Mouse (Mus musculus): ENCODE data around the gene Gcnt4. TPM values are rescaled to one million over a fixed set of nuclear protein-coding genes. Genes with fewer than 3 reads are reported as not detected.
"Not testable (repeated sequence)": the region's sequence is repeated elsewhere in the genome, so short reads cannot be mapped to it uniquely, and the experiment has no call there.

Gene Gcnt4
- polyA plus RNA-seq, 1 experiment: 1.9 TPM

DNA sequence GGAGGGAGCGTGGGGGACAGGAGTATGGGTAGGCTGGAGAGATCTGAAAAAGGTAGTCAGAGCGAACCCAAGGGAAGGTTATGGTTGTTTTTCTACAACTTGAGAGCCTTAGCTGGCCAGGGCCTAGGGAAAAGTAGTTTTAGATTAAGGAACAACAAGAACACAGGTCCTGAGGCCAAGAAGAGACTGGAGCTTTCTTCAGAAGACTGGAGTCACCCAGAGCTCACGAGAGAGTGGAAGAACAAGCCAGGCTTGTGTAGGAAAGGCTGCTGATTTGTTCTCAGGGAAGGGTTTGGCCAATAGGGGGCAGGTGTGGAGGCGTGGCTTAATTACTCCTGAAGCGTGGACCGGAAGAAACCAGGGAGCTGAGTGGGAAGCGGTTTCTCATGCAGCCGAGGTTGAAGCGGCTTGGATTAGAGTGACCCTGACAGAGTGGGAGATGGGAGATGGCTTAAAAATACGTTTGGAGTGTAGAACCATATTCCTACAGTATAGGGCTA, 12.6 kb downstream of the Gcnt4 start:
- H3K27me3 ChIP-seq (ENCODE audit: control insufficient read depth, insufficient read depth, low read length): no peaks in the 10 kb centered on the region
- no peak overlapping the region for H3K4me3 ChIP-seq (replicated peaks; ENCODE audit: insufficient read depth, low read depth, low read length)
- H3K4me1 ChIP-seq (ENCODE audit: control insufficient read depth, insufficient read depth, low read length): no peaks in the 10 kb centered on the region
- no peak for TF ChIP-seq CTCF (IDR thresholded peaks at IDR 0.05; ENCODE audit: borderline replicate concordance, insufficient read depth, low read depth, low read length)
- no peak for TF ChIP-seq POLR2A (IDR thresholded peaks at IDR 0.05; ENCODE audit: borderline replicate concordance, insufficient read depth, low read length)
- H3K27ac ChIP-seq (ENCODE audit: insufficient read depth, low read length): no peak overlapping the region
- DNase-seq: no peak
- WGBS: 76% methylated on average over 10 of the region's 10 CpGs

DNA sequence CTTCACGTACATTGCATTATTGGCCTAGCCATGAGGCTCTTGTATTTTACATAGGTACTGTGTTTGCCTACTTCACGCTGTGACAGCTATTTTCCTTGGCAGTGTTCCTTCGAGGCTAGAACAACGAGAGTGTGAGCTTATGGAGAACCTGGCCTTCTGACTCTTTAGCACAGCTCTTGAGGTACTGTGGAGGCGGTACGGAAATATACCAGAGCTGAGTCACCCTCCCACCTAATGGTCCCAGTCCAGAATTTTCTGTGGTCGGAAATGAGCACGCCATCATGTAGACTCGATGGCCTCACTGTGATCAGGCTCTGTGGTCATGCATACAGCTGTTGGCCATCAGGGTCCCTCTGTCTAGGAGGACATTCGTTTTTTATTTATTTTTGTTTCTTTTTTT, 15.2 kb downstream of the Gcnt4 start:
- 69% methylated on average over 10 of the region's 10 CpGs for WGBS
- DNase-seq: no peak

GRCm38 (mm10) chr13:96941481-96941880, 17.0 kb downstream of the Gcnt4 start:
- H3K27me3 ChIP-seq (ENCODE audit: control insufficient read depth, insufficient read depth, low read length); DNase-seq; H3K4me3 ChIP-seq (replicated peaks; ENCODE audit: insufficient read depth, low read depth, low read length); H3K27ac ChIP-seq (ENCODE audit: insufficient read depth, low read length); H3K4me1 ChIP-seq (ENCODE audit: control insufficient read depth, insufficient read depth, low read length): not testable (repeated sequence)
- 91% methylated on average over 11 of the region's 11 CpGs for WGBS

More for the DNA sequence above, 15.2 kb downstream of the Gcnt4 start:
- H3K27me3 ChIP-seq (ENCODE audit: control insufficient read depth, insufficient read depth, low read length): no peaks in the 10 kb centered on the region
- no peak overlapping the region for H3K4me3 ChIP-seq (replicated peaks; ENCODE audit: insufficient read depth, low read depth, low read length)
- no peaks in the 10 kb centered on the region for H3K4me1 ChIP-seq (ENCODE audit: control insufficient read depth, insufficient read depth, low read length)
- no peak overlapping the region for H3K27ac ChIP-seq (ENCODE audit: insufficient read depth, low read length)
- TF ChIP-seq POLR2A (IDR thresholded peaks at IDR 0.05; ENCODE audit: borderline replicate concordance, insufficient read depth, low read length): no peak
- TF ChIP-seq CTCF (IDR thresholded peaks at IDR 0.05; ENCODE audit: borderline replicate concordance, insufficient read depth, low read depth, low read length): no peak

DNA sequence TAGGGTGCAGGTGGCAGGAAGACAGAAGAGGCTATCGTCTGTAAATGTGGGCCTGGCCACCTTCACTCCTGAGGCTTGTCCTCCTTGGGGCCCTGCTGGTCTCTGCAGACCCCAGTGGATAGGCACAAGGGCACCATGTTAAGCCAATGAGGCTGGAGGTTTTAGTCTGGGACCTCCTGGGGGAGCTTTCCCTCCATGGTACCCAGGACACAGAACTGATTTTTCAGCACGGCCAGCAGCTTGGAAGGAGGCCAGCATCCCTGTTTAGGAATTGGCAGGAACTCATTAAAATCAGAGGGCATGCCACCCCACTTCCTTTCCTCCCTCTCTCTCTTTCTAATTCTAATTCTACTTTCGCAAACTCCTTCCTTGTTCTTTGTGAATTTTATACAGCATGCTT, 19.1 kb downstream of the Gcnt4 start:
- H3K27ac ChIP-seq (ENCODE audit: insufficient read depth, low read length): no peak overlapping the region
- H3K4me3 ChIP-seq (replicated peaks; ENCODE audit: insufficient read depth, low read depth, low read length): no peak overlapping the region
- no peaks in the 10 kb centered on the region for H3K27me3 ChIP-seq (ENCODE audit: control insufficient read depth, insufficient read depth, low read length)
- 17% methylated on average over 3 of the region's 3 CpGs for WGBS
- TF ChIP-seq CTCF (IDR thresholded peaks at IDR 0.05; ENCODE audit: borderline replicate concordance, insufficient read depth, low read depth, low read length) (no peak), POLR2A (IDR thresholded peaks at IDR 0.05; ENCODE audit: borderline replicate concordance, insufficient read depth, low read length) (no peak)
- DNase-seq: peak; percentile 22 to 23
- H3K4me1 ChIP-seq (ENCODE audit: control insufficient read depth, insufficient read depth, low read length): no peaks in the 10 kb centered on the region

DNA sequence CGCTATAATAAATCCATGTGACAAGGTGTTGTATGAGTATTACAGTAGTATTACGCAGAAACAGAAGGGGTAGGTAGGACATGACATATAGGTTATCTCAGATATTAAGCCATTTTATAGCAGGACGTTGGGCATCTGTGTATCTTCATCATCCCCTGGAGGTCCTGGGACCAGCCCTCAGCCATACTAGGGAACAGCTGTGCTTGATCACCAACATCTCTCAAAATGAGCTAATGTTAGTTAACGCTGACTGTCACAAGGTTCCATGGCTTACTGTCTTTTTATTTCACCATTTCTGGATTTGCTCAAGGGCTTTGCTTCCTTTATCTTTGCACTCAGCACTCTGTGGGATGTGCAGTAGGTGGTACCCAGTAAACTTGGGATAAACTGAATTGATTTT, 21.3 kb downstream of the Gcnt4 start:
- 94% methylated on average over 4 of the region's 4 CpGs for WGBS
- Histone ChIP-seq H3K27me3 (ENCODE audit: control insufficient read depth, insufficient read depth, low read length) (no peaks in the 10 kb centered on the region), H3K4me3 (replicated peaks; ENCODE audit: insufficient read depth, low read depth, low read length) (no peak overlapping the region), H3K27ac (ENCODE audit: insufficient read depth, low read length) (no peak overlapping the region), H3K4me1 (ENCODE audit: control insufficient read depth, insufficient read depth, low read length) (no peaks in the 10 kb centered on the region)
- no peak for DNase-seq
- no peak for TF ChIP-seq POLR2A (IDR thresholded peaks at IDR 0.05; ENCODE audit: borderline replicate concordance, insufficient read depth, low read length)
- no peak for TF ChIP-seq CTCF (IDR thresholded peaks at IDR 0.05; ENCODE audit: borderline replicate concordance, insufficient read depth, low read depth, low read length)

- no peaks in the 10 kb centered on the region for H3K27me3 ChIP-seq (ENCODE audit: control insufficient read depth, insufficient read depth, low read length)
- H3K4me1 ChIP-seq (ENCODE audit: control insufficient read depth, insufficient read depth, low read length): no peaks in the 10 kb centered on the region
- 89% methylated on average over 7 of the region's 7 CpGs for WGBS
- no peak overlapping the region for H3K27ac ChIP-seq (ENCODE audit: insufficient read depth, low read length)
- H3K4me3 ChIP-seq (replicated peaks; ENCODE audit: insufficient read depth, low read depth, low read length): no peak overlapping the region
- no peak for DNase-seq
- TF ChIP-seq CTCF (IDR thresholded peaks at IDR 0.05; ENCODE audit: borderline replicate concordance, insufficient read depth, low read depth, low read length) (no peak), POLR2A (IDR thresholded peaks at IDR 0.05; ENCODE audit: borderline replicate concordance, insufficient read depth, low read length) (no peak)
These were observed 23.2 kb downstream of the Gcnt4 start for GRCm38 (mm10) chr13:96947722-96948121.

GRCm38 (mm10) chr13:96951880-96952279, 27.4 kb downstream of the Gcnt4 start:
- WGBS: 36% methylated on average over 2 of the region's 2 CpGs

GRCm38 (mm10) chr13:96956466-96956865, 32.0 kb downstream of the Gcnt4 start:
- no peak overlapping the region for H3K27ac ChIP-seq (ENCODE audit: insufficient read depth, low read length)
- H3K4me1 ChIP-seq (ENCODE audit: control insufficient read depth, insufficient read depth, low read length): no peaks in the 10 kb centered on the region
- no peak for TF ChIP-seq POLR2A (IDR thresholded peaks at IDR 0.05; ENCODE audit: borderline replicate concordance, insufficient read depth, low read length)
- no peak for TF ChIP-seq CTCF (IDR thresholded peaks at IDR 0.05; ENCODE audit: borderline replicate concordance, insufficient read depth, low read depth, low read length)
- no peak for DNase-seq
- no peak overlapping the region for H3K4me3 ChIP-seq (replicated peaks; ENCODE audit: insufficient read depth, low read depth, low read length)
- no peaks in the 10 kb centered on the region for H3K27me3 ChIP-seq (ENCODE audit: control insufficient read depth, insufficient read depth, low read length)
- WGBS: 91% methylated on average over 6 of the region's 6 CpGs

More at GRCm38 (mm10) chr13:96951880-96952279, 27.4 kb downstream of the Gcnt4 start:
- TF ChIP-seq POLR2A (IDR thresholded peaks at IDR 0.05; ENCODE audit: borderline replicate concordance, insufficient read depth, low read length) (no peak), CTCF (IDR thresholded peaks at IDR 0.05; ENCODE audit: borderline replicate concordance, insufficient read depth, low read depth, low read length) (no peak)
- Histone ChIP-seq H3K27me3 (ENCODE audit: control insufficient read depth, insufficient read depth, low read length) (no peaks in the 10 kb centered on the region), H3K27ac (ENCODE audit: insufficient read depth, low read length) (no peak overlapping the region), H3K4me1 (ENCODE audit: control insufficient read depth, insufficient read depth, low read length) (no peaks in the 10 kb centered on the region), H3K4me3 (replicated peaks; ENCODE audit: insufficient read depth, low read depth, low read length) (no peak overlapping the region)
- DNase-seq: no peak

All from cerebellum, adult 2 months (tissue).